Mouse (Mus musculus) C2C12 (cell line): ENCODE measurements at regions not wholly inside any gene's neighbourhood (a gene's known extent, or its start where the extent isn't known, plus 50 kb on each side); places are given as distances from the start of the nearest gene placed in this dataset.

ENCODE experiments used
- H3K27me3 ChIP-seq: one replicate; pipeline ENCODE4 v1.6.1; 2011; ENCODE audit not compliant: control insufficient read depth, insufficient read depth, insufficient read length
- H3K36me3 ChIP-seq: one replicate; pipeline ENCODE4 v1.6.1; 2011; ENCODE audit not compliant: control insufficient read depth, insufficient read depth
- H3K4me3 ChIP-seq: one replicate; pipeline ENCODE4 v1.5.1; 2011; ENCODE audit warnings: mild to moderate bottlenecking, control low read depth; ENCODE audit not compliant: poor library complexity, insufficient read depth, severe bottlenecking
- H3K79me2 ChIP-seq: one replicate; pipeline ENCODE4 v1.6.1; 2011; ENCODE audit not compliant: control insufficient read depth, insufficient read depth
- H3K79me3 ChIP-seq: one replicate; pipeline ENCODE4 v1.6.1; 2011; ENCODE audit warnings: low read depth, control low read depth
- H3ac ChIP-seq: one replicate; pipeline ENCODE3; 2011; ENCODE audit warnings: low read depth; ENCODE audit not compliant: control insufficient read depth, insufficient read length
- CEBPB ChIP-seq: IDR thresholded peaks from one replicate; pipeline ENCODE4 v1.6.1; 2011; ENCODE audit warnings: low read depth, mild to moderate bottlenecking, control low read depth, moderate library complexity
- CTCF ChIP-seq: IDR thresholded peaks from one replicate; pipeline ENCODE4 v1.5.1; 2011; ENCODE audit not compliant: control insufficient read depth, insufficient read depth, insufficient read length
- FOSL1 ChIP-seq: IDR thresholded peaks from one replicate; pipeline ENCODE4 v1.8.0; 2011; ENCODE audit warnings: mild to moderate bottlenecking, low read length; ENCODE audit not compliant: poor library complexity, insufficient read depth, severe bottlenecking
- MAX ChIP-seq: IDR thresholded peaks from one replicate; pipeline ENCODE4 v1.6.1; 2011; ENCODE audit warnings: mild to moderate bottlenecking, control low read depth
- MYOD1 ChIP-seq: IDR thresholded peaks from one replicate; pipeline ENCODE4 v1.6.1; 2011; ENCODE audit warnings: low read depth; ENCODE audit not compliant: control insufficient read depth, insufficient read length
- MYOG ChIP-seq: IDR thresholded peaks from one replicate; pipeline ENCODE4 v1.6.1; 2011; ENCODE audit not compliant: control insufficient read depth, insufficient read length; ENCODE audit errors: extremely low read depth
- USF1 ChIP-seq: IDR thresholded peaks from one replicate; pipeline ENCODE4 v1.6.1; 2011; ENCODE audit warnings: low read depth, mild to moderate bottlenecking, control low read depth, moderate library complexity

DNA sequence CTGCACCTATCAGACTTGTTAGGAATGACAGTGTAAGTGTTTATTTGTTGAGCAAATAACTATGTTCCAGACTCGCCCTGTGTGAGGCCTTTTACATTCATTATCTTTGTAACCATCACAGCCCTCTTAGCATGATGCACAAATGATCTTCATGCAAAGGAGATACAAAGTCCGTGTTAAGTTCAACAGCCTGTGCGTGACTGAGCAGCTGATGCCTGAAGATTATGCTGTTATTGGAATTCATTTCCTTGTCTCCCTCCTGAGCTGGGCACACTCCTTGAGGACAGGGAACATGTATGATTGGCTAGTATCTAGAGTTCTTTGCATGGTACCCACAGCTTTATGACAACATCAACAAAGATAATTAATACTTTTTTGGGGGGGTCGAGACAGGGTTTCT lies 162.0 kb upstream of the Adgrl2 start:
- TF ChIP-seq MYOD1 (no peak), MAX (no peak), FOSL1 (no peak), CEBPB (no peak), CTCF (no peak), USF1 (no peak), MYOG (no peak)
- Histone ChIP-seq H3K4me3 (no peak overlapping the region), H3K36me3 (no peaks in the 10 kb centered on the region), H3K27me3 (no peaks in the 10 kb centered on the region), H3ac (no peak overlapping the region), H3K79me3 (no peaks in the 10 kb centered on the region), H3K79me2 (no peaks in the 10 kb centered on the region)

DNA sequence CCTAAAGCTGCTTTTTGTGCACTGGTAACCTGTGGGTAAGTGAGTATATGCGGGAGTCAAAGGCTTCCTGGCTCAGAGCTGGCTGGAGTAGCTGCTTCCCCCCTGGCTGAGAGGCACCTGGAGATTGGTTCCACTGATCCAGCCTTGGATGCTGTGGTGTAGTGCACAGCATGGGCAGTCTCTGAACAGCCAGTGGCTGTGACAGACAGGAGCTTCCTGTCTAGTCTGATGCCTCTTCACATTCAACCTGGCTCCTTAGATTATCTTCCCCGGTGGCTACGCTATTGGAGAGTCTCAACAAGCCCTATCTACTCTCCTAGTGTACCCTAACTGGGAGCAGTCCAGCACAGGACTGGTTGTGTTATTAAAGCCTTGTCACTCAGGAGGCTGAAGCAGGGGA lies 160.4 kb upstream of the Adgrl2 start:
- TF ChIP-seq CTCF: no peak
- no peak for TF ChIP-seq CEBPB
- TF ChIP-seq MYOG: no peak
- no peak for TF ChIP-seq MYOD1
- TF ChIP-seq USF1: no peak
- no peak for TF ChIP-seq MAX
- TF ChIP-seq FOSL1: no peak
- no peaks in the 10 kb centered on the region for H3K27me3 ChIP-seq
- no peaks in the 10 kb centered on the region for H3K36me3 ChIP-seq
- H3K79me2 ChIP-seq: no peaks in the 10 kb centered on the region
- H3ac ChIP-seq: no peak overlapping the region
- no peak overlapping the region for H3K4me3 ChIP-seq
- no peaks in the 10 kb centered on the region for H3K79me3 ChIP-seq

DNA sequence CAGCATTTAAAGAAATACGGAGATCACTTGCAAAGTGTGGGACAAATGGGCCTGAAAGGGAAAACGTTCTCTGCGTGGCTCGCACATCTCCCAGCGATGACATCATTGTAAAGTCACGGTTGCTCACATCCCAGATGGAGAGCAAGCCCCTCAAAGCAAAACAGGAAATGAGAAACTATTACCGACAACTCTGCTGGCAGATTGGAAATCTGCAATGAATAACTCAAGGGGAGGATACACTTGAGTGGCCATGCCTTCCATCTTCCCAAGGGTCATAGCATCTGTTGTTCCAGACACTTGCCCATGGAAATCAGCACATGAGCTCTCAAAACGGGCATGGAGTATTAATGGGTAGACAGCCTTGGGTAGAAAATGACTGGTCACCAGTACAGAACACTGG lies 158.3 kb upstream of the Adgrl2 start:
- Histone ChIP-seq H3K27me3 (no peaks in the 10 kb centered on the region), H3K4me3 (no peak overlapping the region), H3ac (no peak overlapping the region), H3K79me3 (no peaks in the 10 kb centered on the region), H3K36me3 (no peaks in the 10 kb centered on the region), H3K79me2 (no peaks in the 10 kb centered on the region)
- no peak for TF ChIP-seq CTCF
- no peak for TF ChIP-seq FOSL1
- no peak for TF ChIP-seq CEBPB
- TF ChIP-seq USF1: no peak
- no peak for TF ChIP-seq MYOG
- no peak for TF ChIP-seq MAX
- TF ChIP-seq MYOD1: no peak

DNA sequence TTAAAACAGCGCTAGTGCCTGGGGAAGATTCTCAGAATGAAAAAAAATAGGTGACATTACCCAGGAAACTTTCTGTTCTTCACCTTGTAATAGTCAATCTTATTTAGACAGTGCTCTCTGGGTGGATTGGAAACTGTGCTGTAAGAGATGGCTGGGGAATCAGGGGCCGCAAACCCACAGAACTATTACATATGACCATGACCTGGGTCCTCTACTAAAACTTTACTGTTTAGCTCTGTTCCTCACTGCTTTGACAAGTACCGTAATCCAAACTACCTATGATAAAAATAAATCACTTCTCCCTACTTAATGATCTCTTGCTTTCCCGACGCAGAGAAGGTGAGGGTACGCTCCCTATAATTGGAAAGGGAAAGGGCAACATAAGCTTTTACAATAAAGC lies 157.6 kb upstream of the Adgrl2 start:
- TF ChIP-seq USF1 (no peak), MYOD1 (no peak), CTCF (no peak), FOSL1 (no peak), CEBPB (no peak), MYOG (no peak), MAX (no peak)
- Histone ChIP-seq H3K4me3 (no peak overlapping the region), H3K36me3 (no peaks in the 10 kb centered on the region), H3K79me3 (no peaks in the 10 kb centered on the region), H3K79me2 (no peaks in the 10 kb centered on the region), H3K27me3 (no peaks in the 10 kb centered on the region), H3ac (no peak overlapping the region)

DNA sequence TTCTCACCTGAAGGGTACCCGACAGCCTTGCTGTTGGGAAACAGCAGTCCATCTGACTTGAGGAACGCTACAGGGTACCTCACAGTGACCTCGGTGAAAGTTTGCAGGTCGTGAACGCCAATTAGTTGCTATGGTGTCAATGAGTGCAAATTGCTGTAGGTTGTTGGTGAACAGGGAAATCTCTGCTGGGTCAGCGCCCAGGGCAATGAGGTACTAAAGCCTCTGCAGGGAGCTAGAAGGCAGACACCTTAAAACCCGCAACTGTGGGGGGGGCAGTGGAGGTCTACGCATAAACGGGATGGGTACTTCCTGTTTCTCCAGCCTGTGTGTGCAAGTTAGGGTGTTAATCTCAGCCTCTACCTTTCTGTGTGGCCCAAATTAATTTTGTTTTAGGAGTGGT lies 156.3 kb upstream of the Adgrl2 start:
- H3K4me3 ChIP-seq: no peak overlapping the region
- no peak overlapping the region for H3ac ChIP-seq
- TF ChIP-seq MYOG: no peak
- no peak for TF ChIP-seq CTCF
- no peak for TF ChIP-seq USF1
- TF ChIP-seq MAX: no peak
- no peak for TF ChIP-seq CEBPB
- no peak for TF ChIP-seq FOSL1
- TF ChIP-seq MYOD1: no peak
- H3K36me3 ChIP-seq: no peaks in the 10 kb centered on the region
- H3K79me2 ChIP-seq: no peaks in the 10 kb centered on the region
- H3K79me3 ChIP-seq: no peaks in the 10 kb centered on the region
- H3K27me3 ChIP-seq: no peaks in the 10 kb centered on the region

DNA sequence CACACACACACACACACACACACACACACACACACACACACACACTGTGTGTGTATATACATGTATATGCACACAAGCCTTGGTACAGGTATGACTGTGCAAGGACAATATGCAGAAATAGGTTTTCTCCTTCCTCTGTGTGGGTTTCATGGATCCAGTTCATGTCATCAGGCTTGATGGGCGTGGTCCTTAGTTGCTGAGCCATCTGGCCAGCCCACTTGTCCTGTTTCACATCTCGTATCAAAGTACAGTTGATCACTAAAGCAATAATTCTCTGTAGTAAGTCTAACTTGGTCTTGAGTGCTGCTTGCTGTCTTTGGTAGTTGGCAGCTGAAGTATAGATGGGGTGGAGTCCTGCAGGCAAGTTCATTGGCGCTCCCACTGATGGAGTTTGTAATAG lies 150.1 kb upstream of the Adgrl2 start:
- H3K4me3 ChIP-seq: no peak overlapping the region

More for the DNA sequence above, 150.1 kb upstream of the Adgrl2 start:
- no peak for TF ChIP-seq MAX
- TF ChIP-seq USF1: no peak
- no peak for TF ChIP-seq CTCF
- TF ChIP-seq FOSL1: no peak
- TF ChIP-seq CEBPB: no peak
- no peak for TF ChIP-seq MYOG
- TF ChIP-seq MYOD1: no peak
- Histone ChIP-seq H3K79me3 (no peaks in the 10 kb centered on the region), H3K79me2 (no peaks in the 10 kb centered on the region), H3K27me3 (no peaks in the 10 kb centered on the region), H3ac (no peak overlapping the region), H3K36me3 (no peaks in the 10 kb centered on the region)
